Comparison of ENCODE assay signal across 17 mouse cellular contexts in genomic region chr2:172177371-172177770, GRCm38 (mm10).
"Had no signal": no experiment of that assay in that cellular context is flagged by ENCODE, and none has a peak within 500 bp of the region (broad histone marks: within the 10 kb centered on the region; RNA-seq: fewer than 3 reads in every experiment).

No protein-coding gene starts in this region.

- DNase-seq: retina, postnatal 1 day; right cerebral cortex, adult 18-20 months; right cerebral cortex, postnatal 14 days; right cerebral cortex, postnatal 25 days; right cerebral cortex, postnatal 4 days; spleen, adult 18-20 months; thymus, adult 18-20 months; thymus, adult 2 months; thymus, postnatal 14 days; thymus, postnatal 25 days; thymus, postnatal 36 days; thymus, postnatal 4 days had no signal

- H3K36me3 ChIP-seq: neural tube, embryonic 12.5 days; neural tube, embryonic 13.5 days; neural tube, embryonic 15.5 days; stomach, embryonic 15.5 days had no signal

- H3K4me3 ChIP-seq: neural tube, embryonic 12.5 days; neural tube, embryonic 13.5 days; neural tube, embryonic 15.5 days; stomach, embryonic 15.5 days had no signal

- H3K9me3 ChIP-seq: neural tube, embryonic 12.5 days; neural tube, embryonic 13.5 days; neural tube, embryonic 15.5 days; stomach, embryonic 15.5 days had no signal

- H3K27ac ChIP-seq: neural tube, embryonic 12.5 days; neural tube, embryonic 13.5 days; neural tube, embryonic 15.5 days; stomach, embryonic 15.5 days; stomach, postnatal 0 days had no signal

- H3K9ac ChIP-seq: neural tube, embryonic 12.5 days; neural tube, embryonic 13.5 days; neural tube, embryonic 15.5 days; stomach, embryonic 15.5 days had no signal

- H3K4me1 ChIP-seq: neural tube, embryonic 12.5 days; neural tube, embryonic 13.5 days; neural tube, embryonic 15.5 days; stomach, embryonic 15.5 days had no signal

- H3K4me2 ChIP-seq: neural tube, embryonic 12.5 days; neural tube, embryonic 13.5 days; neural tube, embryonic 15.5 days; stomach, embryonic 15.5 days had no signal

- H3K27me3 ChIP-seq: neural tube, embryonic 12.5 days; neural tube, embryonic 13.5 days; neural tube, embryonic 15.5 days; stomach, embryonic 15.5 days had no signal
